Comparison of ENCODE assay signal across 8 mouse cellular contexts in the genomic region with DNA sequence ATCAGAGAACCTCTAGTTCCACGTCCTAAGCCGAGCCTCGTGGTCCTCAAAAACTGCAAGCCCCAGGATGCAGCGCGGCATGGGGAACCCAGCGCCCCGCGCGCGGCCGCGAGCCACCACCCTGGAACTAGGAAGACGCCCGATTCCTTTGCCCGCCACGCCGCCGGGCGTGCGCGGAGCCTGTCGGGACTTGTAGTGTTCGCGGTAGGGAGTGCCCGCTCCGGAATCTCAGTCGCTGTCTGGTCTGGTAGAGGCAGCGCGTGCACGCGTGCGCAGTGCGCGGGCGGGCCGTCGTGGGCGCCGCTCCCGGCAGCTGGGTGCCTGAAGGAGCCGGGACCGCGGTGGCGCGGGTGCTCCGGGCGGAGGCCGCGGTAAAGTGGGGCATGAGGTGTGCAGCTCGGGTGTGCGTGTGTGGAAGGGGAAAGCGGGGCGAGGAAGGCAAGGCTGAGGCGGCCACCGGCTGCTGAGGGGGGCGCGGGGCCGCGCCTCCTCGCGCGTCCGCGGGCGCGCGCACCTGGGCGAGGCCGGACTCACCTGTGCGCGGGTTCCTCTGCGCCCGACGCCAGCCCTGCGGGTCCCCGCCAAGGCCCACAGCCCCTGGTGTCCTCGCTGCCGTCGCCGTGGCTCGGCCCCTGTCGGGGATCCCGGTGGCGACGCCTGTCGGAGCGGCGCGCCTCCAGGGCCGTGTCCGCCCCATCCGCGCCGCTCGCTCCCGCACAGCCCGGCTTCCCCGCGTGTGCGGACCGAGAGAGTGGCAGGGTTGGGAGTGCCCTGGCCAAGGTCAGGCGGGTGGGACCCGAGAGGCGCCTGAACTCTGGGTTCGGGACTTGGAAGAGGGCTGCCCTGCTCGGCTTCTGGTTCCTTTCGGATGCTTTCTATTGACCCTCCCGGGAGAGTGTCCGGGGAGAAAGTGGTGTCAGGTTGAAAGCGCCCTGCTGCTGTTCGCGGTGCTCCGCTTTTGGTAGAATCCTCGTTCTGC. TPM values are rescaled to one million over a fixed set of nuclear protein-coding genes. Genes with fewer than 3 reads are reported as not detected.
DNase-seq lines count a peak whose midpoint lies in the region; ATAC-seq and TF ChIP-seq lines count a peak whose summit lies in the region.

TSS of gene Plekha1 (plus strand) at position 144 of the 979 bp plus-strand sequence.

- DNase-seq in WW6 (ENCODE audit: low read depth, low spot score): peak; percentile 94
- DNase-seq in cerebellum, postnatal 36 days: peak; percentile 97 to 98
- peak; percentile 99 for DNase-seq in gastrocnemius, adult 2 months
- DNase-seq in left cerebral cortex, adult 11 months (ENCODE audit: low spot score): peak; percentile 99
- peak; percentile 99 for DNase-seq in lung, postnatal 36 days
- peak; percentile 98 for DNase-seq in retina, embryonic 14.5 days (ENCODE audit: low spot score)
- peak; percentile 96 to 98 for DNase-seq in thymus, postnatal 36 days

- H3K36me3 ChIP-seq in hindbrain, embryonic 16.5 days (ENCODE audit: control insufficient read depth, insufficient read depth, low read length): no peaks in the 10 kb centered on the region

- no peaks in the 10 kb centered on the region; the same call in 1 of the 2 replicates for H3K27me3 ChIP-seq in hindbrain, embryonic 16.5 days (replicated peaks; ENCODE audit: control insufficient read depth, insufficient read depth, low read length)

- peak; percentile 29 for TF ChIP-seq CTCF in gastrocnemius, adult 2 months (IDR thresholded peaks at IDR 0.05)

- H3K4me3 ChIP-seq in gastrocnemius, adult 2 months: peak within 1 kb of the TSS; percentile 90
- peak within 1 kb of the TSS; percentile 82 for H3K4me3 ChIP-seq in hindbrain, embryonic 16.5 days (ENCODE audit: low read length)

- intact Hi-C loops in gastrocnemius, adult 2 months (cut with DNase I): loop anchor here (5.0 kb wide), 1 partner anchor 116 kb away; no protein-coding TSS in a partner anchor

- H3K27ac ChIP-seq in gastrocnemius, adult 2 months: peak within 1 kb of the TSS; percentile 96
- H3K27ac ChIP-seq in hindbrain, embryonic 16.5 days (ENCODE audit: low read depth, low read length): peak within 1 kb of the TSS; percentile 94

- peaks cover 7% of the 10 kb centered on the region for H3K4me1 ChIP-seq in hindbrain, embryonic 16.5 days (ENCODE audit: control insufficient read depth, insufficient read depth, low read depth, low read length)

- under 1% methylated on average over 93 of the region's 114 CpGs for WGBS in hindbrain, embryonic 16.5 days

- no peaks in the 10 kb centered on the region for H3K9me3 ChIP-seq in hindbrain, embryonic 16.5 days (ENCODE audit: control insufficient read depth, low read length)

- ATAC-seq in hindbrain, embryonic 16.5 days: peak; percentile 99

- peak within 1 kb of the TSS; percentile 66 for H3K4me2 ChIP-seq in hindbrain, embryonic 16.5 days (ENCODE audit: low read length)

- H3K9ac ChIP-seq in hindbrain, embryonic 16.5 days (ENCODE audit: low read depth, low read length): peak within 1 kb of the TSS; percentile 92

RNA-seq across cellular contexts. Expression of gene Plekha1, which starts in this region (rescaled TPM):
- 10 to 100 TPM; 23.4 to 28.2 TPM for total RNA-seq in gastrocnemius, adult 2 months (2021)
- 59.0 and 60.4 TPM in 2 replicates for polyA plus RNA-seq in hindbrain, embryonic 16.5 days (2015; fragmentation: Nextera tagmentation; extraction: Ambion mirVana)

Comparison
In these comparisons a context has a peak if more than half of its experiments do, and no peak if none do; other contexts are left out.
1. Peak in every context shown above with its lines: DNase-seq, ATAC-seq, H3K4me3 ChIP-seq and H3K27ac ChIP-seq.